Mouse (Mus musculus): ENCODE data around the gene Tsnaxip1. TPM values are rescaled to one million over a fixed set of nuclear protein-coding genes. Genes with fewer than 3 reads are reported as not detected.

The Tsnaxip1 gene
- polyA plus RNA-seq, 1 experiment, result 0.09 TPM

- TF ChIP-seq MYOD1 (IDR thresholded peaks at IDR 0.05; ENCODE audit: control insufficient read depth, insufficient read length, low read depth), result no peak
- no peak for TF ChIP-seq FOSL1 (IDR thresholded peaks at IDR 0.05; ENCODE audit: insufficient read depth, low read length, poor library complexity, severe bottlenecking)
- TF ChIP-seq MAX (IDR thresholded peaks at IDR 0.05), result no peak
- TF ChIP-seq MYOG (IDR thresholded peaks at IDR 0.05; ENCODE audit: control insufficient read depth, extremely low read depth, insufficient read length), result no peak
- no peak for TF ChIP-seq CTCF (IDR thresholded peaks at IDR 0.05; ENCODE audit: control insufficient read depth, insufficient read depth, insufficient read length)
- no peak for TF ChIP-seq CEBPB (IDR thresholded peaks at IDR 0.05; ENCODE audit: low read depth)
- no peak for TF ChIP-seq USF1 (IDR thresholded peaks at IDR 0.05; ENCODE audit: low read depth)
- H3K36me3 ChIP-seq (ENCODE audit: control insufficient read depth, insufficient read depth), result peaks cover 79% of the 10 kb centered on the region
- H3K79me2 ChIP-seq (ENCODE audit: control insufficient read depth, insufficient read depth), result peaks cover 65% of the 10 kb centered on the region
- H3K79me3 ChIP-seq (ENCODE audit: low read depth), result peaks cover 53% of the 10 kb centered on the region
- no peak overlapping the region for H3ac ChIP-seq (ENCODE audit: control insufficient read depth, insufficient read length, low read depth)
- H3K27me3 ChIP-seq (ENCODE audit: control insufficient read depth, insufficient read depth, insufficient read length), result no peaks in the 10 kb centered on the region
- no peak overlapping the region for H3K4me3 ChIP-seq (ENCODE audit: insufficient read depth, poor library complexity, severe bottlenecking)
Observed at GRCm38 (mm10) chr8:105874301-105874700, 46.8 kb downstream of the Tsnaxip1 start.

GRCm38 (mm10) chr8:105880754-105881520 is 53.4 kb downstream of the Tsnaxip1 start, which contains the start of gene Edc4:
Gene Edc4, plus strand, starts transcription at chr8:105880881.
- no peak for TF ChIP-seq FOSL1 (IDR thresholded peaks at IDR 0.05; ENCODE audit: insufficient read depth, low read length, poor library complexity, severe bottlenecking)
- TF ChIP-seq CEBPB (IDR thresholded peaks at IDR 0.05; ENCODE audit: low read depth), result no peak
- no peak for TF ChIP-seq CTCF (IDR thresholded peaks at IDR 0.05; ENCODE audit: control insufficient read depth, insufficient read depth, insufficient read length)
- TF ChIP-seq MAX (IDR thresholded peaks at IDR 0.05), result no peak
- TF ChIP-seq USF1 (IDR thresholded peaks at IDR 0.05; ENCODE audit: low read depth), result no peak
- Histone ChIP-seq H3K27me3 (ENCODE audit: control insufficient read depth, insufficient read depth, insufficient read length) (no peaks in the 10 kb centered on the region), H3K79me2 (ENCODE audit: control insufficient read depth, insufficient read depth) (peaks cover 41% of the 10 kb centered on the region), H3ac (ENCODE audit: control insufficient read depth, insufficient read length, low read depth) (peak within 1 kb of the TSS; percentile 97), H3K36me3 (ENCODE audit: control insufficient read depth, insufficient read depth) (peaks cover 48% of the 10 kb centered on the region), H3K79me3 (ENCODE audit: low read depth) (peaks cover 22% of the 10 kb centered on the region), H3K4me3 (ENCODE audit: insufficient read depth, poor library complexity, severe bottlenecking) (peak within 1 kb of the TSS; percentile 93)

GRCm38 (mm10) chr8:105889756-105890465 is 62.4 kb downstream of the Tsnaxip1 start:
- Histone ChIP-seq H3K36me3 (ENCODE audit: control insufficient read depth, insufficient read depth) (peaks cover 79% of the 10 kb centered on the region), H3K79me2 (ENCODE audit: control insufficient read depth, insufficient read depth) (no peaks in the 10 kb centered on the region), H3K27me3 (ENCODE audit: control insufficient read depth, insufficient read depth, insufficient read length) (no peaks in the 10 kb centered on the region), H3ac (ENCODE audit: control insufficient read depth, insufficient read length, low read depth) (no peak overlapping the region), H3K79me3 (ENCODE audit: low read depth) (no peaks in the 10 kb centered on the region), H3K4me3 (ENCODE audit: insufficient read depth, poor library complexity, severe bottlenecking) (no peak overlapping the region)
- TF ChIP-seq CTCF (IDR thresholded peaks at IDR 0.05; ENCODE audit: control insufficient read depth, insufficient read depth, insufficient read length) (no peak), USF1 (IDR thresholded peaks at IDR 0.05; ENCODE audit: low read depth) (no peak), MYOG (IDR thresholded peaks at IDR 0.05; ENCODE audit: control insufficient read depth, extremely low read depth, insufficient read length) (no peak), MAX (IDR thresholded peaks at IDR 0.05) (no peak), MYOD1 (IDR thresholded peaks at IDR 0.05; ENCODE audit: control insufficient read depth, insufficient read length, low read depth) (no peak)

GRCm38 (mm10) chr8:105890870-105891269 is 63.3 kb downstream of the Tsnaxip1 start:
- Histone ChIP-seq H3K79me2 (ENCODE audit: control insufficient read depth, insufficient read depth) (no peaks in the 10 kb centered on the region), H3K79me3 (ENCODE audit: low read depth) (no peaks in the 10 kb centered on the region), H3K4me3 (ENCODE audit: insufficient read depth, poor library complexity, severe bottlenecking) (no peak overlapping the region), H3K27me3 (ENCODE audit: control insufficient read depth, insufficient read depth, insufficient read length) (no peaks in the 10 kb centered on the region), H3K36me3 (ENCODE audit: control insufficient read depth, insufficient read depth) (peaks cover 70% of the 10 kb centered on the region), H3ac (ENCODE audit: control insufficient read depth, insufficient read length, low read depth) (no peak overlapping the region)
- no peak for TF ChIP-seq MYOG (IDR thresholded peaks at IDR 0.05; ENCODE audit: control insufficient read depth, extremely low read depth, insufficient read length)
- no peak for TF ChIP-seq USF1 (IDR thresholded peaks at IDR 0.05; ENCODE audit: low read depth)
- TF ChIP-seq MAX (IDR thresholded peaks at IDR 0.05), result no peak
- TF ChIP-seq CEBPB (IDR thresholded peaks at IDR 0.05; ENCODE audit: low read depth), result no peak
- TF ChIP-seq MYOD1 (IDR thresholded peaks at IDR 0.05; ENCODE audit: control insufficient read depth, insufficient read length, low read depth), result no peak
- TF ChIP-seq CTCF (IDR thresholded peaks at IDR 0.05; ENCODE audit: control insufficient read depth, insufficient read depth, insufficient read length), result no peak

- Histone ChIP-seq H3K4me3 (ENCODE audit: insufficient read depth, poor library complexity, severe bottlenecking) (no peak overlapping the region), H3ac (ENCODE audit: control insufficient read depth, insufficient read length, low read depth) (no peak overlapping the region), H3K79me2 (ENCODE audit: control insufficient read depth, insufficient read depth) (no peaks in the 10 kb centered on the region), H3K79me3 (ENCODE audit: low read depth) (no peaks in the 10 kb centered on the region), H3K36me3 (ENCODE audit: control insufficient read depth, insufficient read depth) (peaks cover 56% of the 10 kb centered on the region), H3K27me3 (ENCODE audit: control insufficient read depth, insufficient read depth, insufficient read length) (no peaks in the 10 kb centered on the region)
- TF ChIP-seq USF1 (IDR thresholded peaks at IDR 0.05; ENCODE audit: low read depth) (no peak), MYOD1 (IDR thresholded peaks at IDR 0.05; ENCODE audit: control insufficient read depth, insufficient read length, low read depth) (no peak), CEBPB (IDR thresholded peaks at IDR 0.05; ENCODE audit: low read depth) (no peak), MAX (IDR thresholded peaks at IDR 0.05) (no peak), FOSL1 (IDR thresholded peaks at IDR 0.05; ENCODE audit: insufficient read depth, low read length, poor library complexity, severe bottlenecking) (no peak), CTCF (IDR thresholded peaks at IDR 0.05; ENCODE audit: control insufficient read depth, insufficient read depth, insufficient read length) (no peak), MYOG (IDR thresholded peaks at IDR 0.05; ENCODE audit: control insufficient read depth, extremely low read depth, insufficient read length) (no peak)
Observed at GRCm38 (mm10) chr8:105892432-105892831, 64.9 kb downstream of the Tsnaxip1 start.
